Mouse (Mus musculus): ENCODE measurements around the gene Zdhhc23. TPM values are rescaled to one million over a fixed set of nuclear protein-coding genes. Genes with fewer than 3 reads are reported as not detected.

Gene Zdhhc23
- polyA plus RNA-seq (2012) = not detected in 2 replicates

DNA sequence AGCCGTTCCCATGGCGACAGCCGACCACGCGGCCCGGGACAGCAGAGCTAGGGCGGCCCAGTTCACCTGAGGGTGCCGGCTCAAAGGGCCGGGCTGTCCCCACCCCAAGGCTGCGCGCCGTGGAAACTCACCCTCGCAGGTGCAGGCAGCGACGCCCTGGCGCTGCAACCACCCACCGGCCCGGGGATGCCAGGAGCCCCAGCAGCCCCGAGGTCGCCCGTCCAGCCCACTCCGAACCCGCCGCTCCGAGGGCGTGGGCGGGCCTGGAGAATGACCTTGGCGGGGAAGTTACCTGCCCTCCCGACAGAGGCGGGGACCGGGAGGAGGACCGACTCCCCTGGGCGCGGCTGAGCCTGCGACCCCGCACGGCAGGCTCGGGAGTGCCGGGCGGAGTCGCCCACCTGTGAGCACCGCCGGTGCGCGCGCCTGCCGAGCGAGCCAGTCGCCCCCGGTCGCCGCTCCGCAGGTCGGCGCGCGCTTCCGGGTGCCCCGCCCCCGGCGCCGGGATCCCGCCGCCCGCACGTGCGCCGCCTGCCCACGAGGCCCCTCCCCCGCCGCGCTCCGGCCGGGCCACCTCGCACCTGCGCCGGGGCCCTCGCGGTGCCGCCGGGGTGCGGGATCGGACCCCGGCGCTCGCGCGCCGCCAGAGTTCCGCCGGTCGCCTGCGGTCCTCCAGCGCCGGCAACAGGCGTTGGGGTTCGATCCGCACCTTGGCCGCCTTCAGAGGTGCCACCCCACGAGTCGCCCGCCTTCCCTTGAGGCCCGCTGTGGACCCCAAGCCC is at the start of gene Zdhhc23:
Gene Zdhhc23 (minus strand): TSS at position 464 of the 782 bp plus-strand sequence.
- no peak for TF ChIP-seq GATA1 (IDR thresholded peaks at IDR 0.05; ENCODE audit: low read length)

- TF ChIP-seq GATA1 (IDR thresholded peaks at IDR 0.05; ENCODE audit: low read length) = peak; percentile 47
These were observed 49.7 kb upstream of the Zdhhc23 start for GRCm38 (mm10) chr16:44029273-44029672.

DNA sequence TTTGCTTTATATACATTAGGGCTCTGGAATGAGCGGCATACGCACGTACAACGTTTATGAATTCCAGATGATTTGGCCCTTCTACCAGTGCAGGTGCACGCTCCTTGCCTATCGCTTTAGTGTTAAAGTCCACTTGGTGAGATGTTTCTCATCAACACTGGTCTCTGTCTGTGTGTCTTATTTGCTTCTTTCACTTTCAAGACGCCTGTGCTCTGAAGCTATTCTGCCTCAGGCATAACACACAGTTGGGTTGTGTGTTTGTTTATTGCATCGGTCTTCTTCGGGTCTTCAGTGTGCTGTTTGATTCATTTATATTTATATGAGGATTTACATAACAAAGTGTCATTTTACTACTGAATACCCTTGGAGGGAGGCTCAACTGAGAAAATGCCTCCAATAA is 47.2 kb upstream of the Zdhhc23 start:
- no peak for TF ChIP-seq GATA1 (IDR thresholded peaks at IDR 0.05; ENCODE audit: low read length)

DNA sequence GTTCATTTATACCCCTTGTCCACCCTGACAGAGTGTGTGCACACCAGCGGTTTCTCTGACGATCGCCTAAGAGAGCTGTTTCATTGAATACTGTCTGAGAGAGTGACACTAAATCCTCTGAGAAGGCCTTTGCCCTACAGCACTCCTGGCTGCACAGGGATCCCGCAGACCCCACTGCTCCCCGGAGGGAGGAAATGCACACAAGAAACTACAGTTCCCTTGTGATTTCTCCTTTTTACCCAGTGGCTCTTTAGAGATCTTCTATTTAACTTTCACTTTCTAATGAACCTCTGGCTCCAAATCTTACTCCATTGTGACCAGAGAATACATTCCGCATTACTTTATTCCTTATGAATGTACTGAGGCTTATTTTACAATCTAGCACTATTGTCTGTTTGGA is 46.6 kb upstream of the Zdhhc23 start:
- TF ChIP-seq GATA1 (IDR thresholded peaks at IDR 0.05; ENCODE audit: low read length) = no peak

DNA sequence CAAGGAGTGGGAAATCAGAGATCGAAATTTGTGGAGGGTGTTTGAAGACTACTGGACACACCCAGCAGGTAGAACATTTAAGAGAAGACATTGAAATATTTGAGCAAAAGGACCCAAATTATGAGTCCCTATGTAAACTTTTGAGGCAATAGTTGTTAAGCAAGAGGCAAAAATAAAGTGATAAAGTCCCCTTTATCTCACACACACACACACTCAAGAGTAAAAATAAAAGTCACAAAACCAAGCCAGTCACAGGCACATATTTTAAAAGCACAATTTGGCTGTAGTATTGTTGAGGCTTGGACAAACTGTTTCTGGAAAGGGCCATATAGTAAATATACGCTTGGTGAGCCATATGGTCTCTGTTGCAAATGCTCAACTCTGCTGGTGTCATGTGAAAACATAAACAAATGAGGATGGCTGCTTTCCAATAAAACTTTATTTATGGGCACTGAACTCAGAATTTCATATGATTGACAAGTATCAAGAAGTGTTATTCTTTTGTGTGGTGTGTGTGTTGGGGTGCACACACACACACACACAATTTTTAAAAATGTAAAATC is 39.5 kb upstream of the Zdhhc23 start:
- no peak for TF ChIP-seq GATA1 (IDR thresholded peaks at IDR 0.05; ENCODE audit: low read length)

DNA sequence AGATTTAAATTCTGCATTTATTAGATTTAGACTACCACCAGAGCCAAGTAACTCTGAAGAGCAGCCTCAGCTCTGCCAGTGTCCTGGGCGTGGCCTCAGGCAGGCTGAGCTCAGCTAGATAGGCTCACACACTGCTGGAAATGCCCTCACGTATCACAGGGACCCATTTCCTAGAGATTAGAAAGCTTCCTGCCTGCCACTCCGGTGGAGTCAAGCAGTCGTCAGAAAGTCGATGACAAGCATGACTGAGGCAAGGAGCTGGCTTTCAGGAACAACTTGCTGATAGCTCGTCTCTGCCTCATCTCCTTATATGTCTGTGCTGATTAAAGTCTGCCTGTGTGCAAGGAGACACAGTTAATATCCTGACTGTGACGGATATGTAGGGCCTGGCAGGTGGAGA is 38.8 kb upstream of the Zdhhc23 start:
- TF ChIP-seq GATA1 (IDR thresholded peaks at IDR 0.05; ENCODE audit: low read length) = peak; percentile 55

DNA sequence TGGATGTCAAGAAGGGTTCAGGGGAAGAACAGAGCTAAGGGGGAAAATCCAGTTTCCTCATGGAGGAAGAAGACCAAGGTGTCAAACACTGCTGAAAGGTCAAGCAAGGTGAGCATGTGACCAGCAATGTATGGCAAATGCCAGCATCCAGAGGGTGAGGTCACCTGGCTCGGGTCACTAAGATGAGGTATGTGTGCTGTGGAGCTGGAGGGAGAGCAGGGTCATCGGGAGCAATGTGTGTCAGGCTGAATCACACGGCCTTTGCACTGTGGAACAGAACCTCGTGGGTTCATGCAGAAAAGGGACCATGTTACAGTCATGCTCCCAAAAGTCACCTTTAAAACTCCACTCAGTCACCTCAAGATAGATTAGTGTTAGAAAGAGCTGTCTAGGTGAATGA is 38.1 kb upstream of the Zdhhc23 start:
- no peak for TF ChIP-seq GATA1 (IDR thresholded peaks at IDR 0.05; ENCODE audit: low read length)

DNA sequence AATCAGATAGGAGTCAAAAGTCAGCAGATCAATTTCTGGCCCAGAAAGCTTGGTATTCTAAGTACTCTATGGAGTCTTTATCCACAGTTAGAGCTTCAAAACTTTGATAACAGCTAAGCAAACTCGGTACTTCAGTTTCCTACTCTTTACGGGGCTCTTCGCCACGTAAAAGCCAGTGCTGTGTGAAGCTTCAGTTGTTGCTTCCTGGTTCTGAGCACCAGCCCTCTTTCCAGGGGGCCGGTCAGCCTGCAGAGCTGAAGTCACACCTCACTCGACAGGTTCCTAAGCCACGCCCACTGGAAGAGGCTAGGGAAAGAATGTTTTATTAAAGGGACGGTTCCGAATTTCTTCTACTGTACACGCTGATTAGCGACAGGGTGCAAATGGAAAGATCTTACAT is 36.6 kb upstream of the Zdhhc23 start:
- TF ChIP-seq GATA1 (IDR thresholded peaks at IDR 0.05; ENCODE audit: low read length) = no peak

DNA sequence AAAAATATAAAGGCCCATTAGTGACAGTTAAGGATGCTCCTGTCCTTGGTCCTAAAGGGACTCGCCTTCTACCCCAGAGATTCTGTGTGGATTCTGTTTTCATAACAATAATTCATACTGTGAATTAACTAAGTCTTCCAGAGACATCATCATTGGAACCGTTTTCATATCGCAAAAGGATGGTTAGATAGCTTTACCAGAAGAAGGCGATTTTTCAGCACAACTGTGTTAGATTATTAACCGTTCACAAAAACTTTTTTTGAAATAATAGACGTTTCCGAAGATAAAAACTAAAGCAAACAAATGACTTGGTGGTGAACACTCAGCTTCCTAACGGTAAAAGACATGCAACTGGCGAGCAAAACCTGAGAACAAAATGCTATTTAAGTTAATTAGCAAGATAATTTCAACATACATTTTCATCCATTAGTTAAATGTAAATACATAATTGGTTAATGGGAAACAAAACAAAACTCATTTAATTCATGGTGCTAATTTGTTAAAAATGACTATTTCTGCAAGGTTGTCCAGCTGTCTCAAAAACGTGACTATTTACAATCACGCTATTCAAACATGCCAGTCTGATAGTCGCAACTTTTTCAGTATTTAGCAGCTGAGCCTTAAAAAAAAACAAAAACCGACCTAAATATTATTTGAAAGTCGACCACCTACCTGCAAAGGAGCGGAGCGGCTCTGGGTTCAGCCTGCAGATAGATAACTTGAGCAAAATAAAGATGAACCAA is 36.0 kb upstream of the Zdhhc23 start:
- TF ChIP-seq GATA1 (IDR thresholded peaks at IDR 0.05; ENCODE audit: low read length) = no peak

- no peak for TF ChIP-seq GATA1 (IDR thresholded peaks at IDR 0.05; ENCODE audit: low read length)
These were observed 31.4 kb upstream of the Zdhhc23 start for GRCm38 (mm10) chr16:44011010-44011409.

GRCm38 (mm10) chr16:44002086-44002485 is 22.5 kb upstream of the Zdhhc23 start:
- TF ChIP-seq GATA1 (IDR thresholded peaks at IDR 0.05; ENCODE audit: low read length) = no peak

DNA sequence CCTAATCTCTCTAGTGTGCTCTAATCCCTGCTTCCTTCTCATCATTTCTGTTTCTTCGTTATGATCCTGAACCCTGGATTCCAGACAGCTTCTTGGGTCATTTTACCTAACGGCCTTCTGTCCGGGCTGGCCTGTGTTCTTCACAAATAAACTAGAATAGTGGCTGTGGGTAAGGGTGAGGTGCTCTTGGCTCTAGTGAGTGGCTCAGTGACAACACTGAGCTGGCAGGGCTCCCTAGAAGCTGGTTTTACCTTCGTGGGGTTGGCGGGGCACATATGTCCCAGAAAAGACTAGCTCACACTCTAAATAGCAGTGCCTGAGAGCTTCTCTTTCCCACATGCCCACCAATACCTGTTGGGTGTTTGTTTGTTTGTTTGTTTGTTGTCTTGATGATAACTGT is 19.9 kb upstream of the Zdhhc23 start:
- TF ChIP-seq GATA1 (IDR thresholded peaks at IDR 0.05; ENCODE audit: low read length) = no peak

GRCm38 (mm10) chr16:43999111-43999510 is 19.5 kb upstream of the Zdhhc23 start:
- TF ChIP-seq GATA1 (IDR thresholded peaks at IDR 0.05; ENCODE audit: low read length) = no peak

- TF ChIP-seq GATA1 (IDR thresholded peaks at IDR 0.05; ENCODE audit: low read length) = no peak
These were observed 15.0 kb upstream of the Zdhhc23 start for GRCm38 (mm10) chr16:43994623-43995022.

DNA sequence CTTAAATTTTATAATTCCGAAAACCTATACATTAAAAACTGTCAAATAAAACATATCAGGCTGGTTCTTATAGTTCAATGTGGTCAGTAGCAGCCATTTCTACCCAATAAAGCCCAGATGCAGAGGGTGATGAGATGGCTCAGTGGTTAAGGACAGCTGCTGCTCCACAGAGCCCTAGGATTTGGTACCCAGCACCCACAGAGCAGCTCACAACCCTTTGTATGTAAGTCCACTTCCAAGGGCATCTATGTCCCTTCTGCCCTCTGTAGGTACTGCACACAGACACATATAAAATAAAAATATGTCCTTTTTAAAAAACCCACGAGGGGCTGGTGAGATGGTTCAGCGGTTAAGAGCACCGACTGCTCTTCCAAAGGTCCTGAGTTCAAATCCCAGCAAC is 6.7 kb upstream of the Zdhhc23 start:
- TF ChIP-seq GATA1 (IDR thresholded peaks at IDR 0.05; ENCODE audit: low read length) = no peak

- no peak for TF ChIP-seq GATA1 (IDR thresholded peaks at IDR 0.05; ENCODE audit: low read length)
These were observed 569 bp upstream of the Zdhhc23 start for GRCm38 (mm10) chr16:43980110-43980609.

Data from G1E-ER4 (cell line).